Mouse (Mus musculus) olfactory bulb, adult 2 months (tissue): ENCODE data around the gene Grasp. TPM values are rescaled to one million over a fixed set of nuclear protein-coding genes. Genes with fewer than 3 reads are reported as not detected.

Experiments used
- H3K27ac ChIP-seq: fragments of 200-500 bp; 2 replicates; pipeline ENCODE4 v1.5.1; 2012; ENCODE audit warnings: low read depth, low read length; ENCODE audit not compliant: insufficient read depth
- H3K4me1 ChIP-seq: fragments of 200-500 bp; 2 replicates; pipeline ENCODE4 v1.6.1; 2012; ENCODE audit warnings: low read length; ENCODE audit not compliant: control insufficient read depth, insufficient read depth
- H3K4me3 ChIP-seq: fragments of 200-500 bp; 2 replicates; pipeline ENCODE4 v1.5.1; 2012; ENCODE audit warnings: mild to moderate bottlenecking, low read depth, low read length, moderate library complexity; ENCODE audit not compliant: insufficient read depth
- CTCF ChIP-seq: fragments of 200-500 bp; IDR thresholded peaks from 2 replicates; pipeline ENCODE4 v1.5.1; 2012; ENCODE audit warnings: low read depth, mild to moderate bottlenecking, low read length, moderate library complexity; ENCODE audit not compliant: insufficient read depth
- POLR2A ChIP-seq: fragments of 200-500 bp; IDR thresholded peaks from 2 replicates; pipeline ENCODE4 v1.6.1; 2012; ENCODE audit warnings: mild to moderate bottlenecking, low read depth, low read length, moderate library complexity; ENCODE audit not compliant: insufficient read depth
- WGBS: fragments of 180-500 bp; shearing (Covaris S2); methylation state at CpG from one replicate; pipeline ENCODE4 v1.1.7; 2018; 5-methylcytosine and 5-hydroxymethylcytosine counted together
- polyA plus RNA-seq: library from polyadenylated mRNA; stranded (reverse); fragments of >200 nt; gene quantifications from 2 replicates; pipeline ENCODE4 v1.2.4, GENCODE M21; 2012; ENCODE audit warnings: low replicate concordance; ENCODE audit not compliant: missing spikeins, insufficient read depth, insufficient read length

Grasp gene
- polyA plus RNA-seq, 1 experiment, result not detected

- TF ChIP-seq POLR2A, result no peak
- TF ChIP-seq CTCF, result no peak
- WGBS, result 44% methylated on average over 13 of the region's 13 CpGs
- peak overlapping the region; percentile 92 for H3K4me3 ChIP-seq
- H3K27ac ChIP-seq, result peak overlapping the region; percentile 31
- peaks cover 50% of the 10 kb centered on the region for H3K4me1 ChIP-seq
Measured at GRCm38 (mm10) chr15:101222897-101223482, 998 bp upstream of the Grasp start.

DNA sequence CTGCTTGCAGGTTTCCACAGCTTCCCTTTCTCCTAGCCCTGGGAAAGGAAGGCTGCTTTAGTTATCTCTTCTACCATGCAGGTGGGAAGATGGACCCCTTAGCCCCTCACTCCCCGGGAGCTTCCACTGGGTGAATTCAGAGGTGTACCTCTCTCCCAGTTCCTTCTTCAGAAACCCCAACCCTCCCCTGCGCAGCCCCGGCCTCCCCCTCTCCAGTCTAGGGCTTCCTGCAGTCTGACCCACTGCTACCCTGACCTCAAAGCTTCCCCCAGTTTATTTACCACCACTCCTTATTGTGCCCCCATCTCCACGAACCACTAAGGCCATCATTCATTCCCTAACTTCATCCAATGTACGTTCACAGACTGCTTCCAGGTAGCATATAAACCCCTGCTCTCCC is 392 bp upstream of the Grasp start:
- Histone ChIP-seq H3K27ac (peak overlapping the region; percentile 23; the same call in 1 of the 2 replicates), H3K4me3 (peak overlapping the region; percentile 92), H3K4me1 (peaks cover 56% of the 10 kb centered on the region)
- TF ChIP-seq CTCF (no peak), POLR2A (no peak)
- WGBS, result 15% methylated on average over 5 of the region's 5 CpGs

DNA sequence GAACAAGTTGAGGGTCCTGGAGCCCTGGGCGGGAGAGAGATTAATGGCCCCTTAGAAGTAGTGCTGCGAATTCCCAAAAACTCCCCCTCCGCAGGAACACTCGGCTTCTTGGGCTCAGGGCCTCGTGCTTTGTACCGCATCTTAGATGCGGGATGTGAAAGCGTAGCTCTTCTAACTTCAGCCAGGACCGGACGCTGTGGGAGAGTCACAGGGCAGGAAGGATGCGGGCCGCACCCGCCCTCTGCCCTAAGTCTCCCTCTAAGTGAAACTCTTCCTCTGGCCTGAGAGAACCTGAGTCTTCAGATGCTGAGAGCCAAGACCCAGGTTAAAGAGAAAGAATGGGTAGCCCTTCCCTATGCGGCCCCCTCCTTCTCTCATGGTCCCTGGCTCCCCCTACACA is 989 bp downstream of the Grasp start:
- WGBS, result 12% methylated on average over 14 of the region's 14 CpGs
- Histone ChIP-seq H3K4me3 (peak overlapping the region; percentile 92), H3K4me1 (peaks cover 66% of the 10 kb centered on the region), H3K27ac (peak overlapping the region; percentile 87)
- no peak for TF ChIP-seq POLR2A
- TF ChIP-seq CTCF, result no peak

DNA sequence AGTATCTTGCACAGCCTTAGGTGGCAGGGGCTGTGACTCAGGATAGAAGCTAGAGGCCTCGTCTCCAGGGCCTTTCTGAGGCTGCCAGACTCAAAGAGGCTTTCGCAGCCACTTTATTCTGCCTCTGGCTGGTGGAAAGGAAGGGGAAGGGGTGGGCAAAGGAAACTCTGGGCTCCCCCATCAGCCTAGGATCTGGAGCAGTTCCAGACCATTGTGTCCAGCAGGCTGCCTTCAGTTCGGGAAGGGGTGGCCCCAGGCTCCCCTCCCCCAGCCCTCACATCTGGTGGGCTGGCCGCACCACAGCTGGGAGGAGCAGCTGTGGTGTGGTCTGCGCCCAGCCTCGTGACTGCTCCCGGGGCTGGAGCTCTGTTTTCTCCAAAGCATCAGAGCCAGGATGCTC is 4.0 kb downstream of the Grasp start:
- no peak overlapping the region for H3K27ac ChIP-seq
- no peak overlapping the region for H3K4me3 ChIP-seq
- 32% methylated on average over 7 of the region's 7 CpGs for WGBS
- peaks cover 63% of the 10 kb centered on the region for H3K4me1 ChIP-seq
- TF ChIP-seq POLR2A (no peak), CTCF (no peak)

GRCm38 (mm10) chr15:101228866-101229590 is 5.0 kb downstream of the Grasp start:
- WGBS, result 85% methylated on average over 21 of the region's 21 CpGs
- H3K27ac ChIP-seq, result no peak overlapping the region
- TF ChIP-seq CTCF (no peak), POLR2A (no peak)

GRCm38 (mm10) chr15:101230503-101230902 is 6.5 kb downstream of the Grasp start:
- H3K4me3 ChIP-seq, result no peak overlapping the region
- WGBS, result 97% methylated on average over 19 of the region's 19 CpGs
- TF ChIP-seq POLR2A (no peak), CTCF (no peak)
- peaks cover 66% of the 10 kb centered on the region for H3K4me1 ChIP-seq
- no peak overlapping the region for H3K27ac ChIP-seq

More at GRCm38 (mm10) chr15:101228866-101229590, 5.0 kb downstream of the Grasp start:
- Histone ChIP-seq H3K4me1 (peaks cover 62% of the 10 kb centered on the region), H3K4me3 (no peak overlapping the region)

DNA sequence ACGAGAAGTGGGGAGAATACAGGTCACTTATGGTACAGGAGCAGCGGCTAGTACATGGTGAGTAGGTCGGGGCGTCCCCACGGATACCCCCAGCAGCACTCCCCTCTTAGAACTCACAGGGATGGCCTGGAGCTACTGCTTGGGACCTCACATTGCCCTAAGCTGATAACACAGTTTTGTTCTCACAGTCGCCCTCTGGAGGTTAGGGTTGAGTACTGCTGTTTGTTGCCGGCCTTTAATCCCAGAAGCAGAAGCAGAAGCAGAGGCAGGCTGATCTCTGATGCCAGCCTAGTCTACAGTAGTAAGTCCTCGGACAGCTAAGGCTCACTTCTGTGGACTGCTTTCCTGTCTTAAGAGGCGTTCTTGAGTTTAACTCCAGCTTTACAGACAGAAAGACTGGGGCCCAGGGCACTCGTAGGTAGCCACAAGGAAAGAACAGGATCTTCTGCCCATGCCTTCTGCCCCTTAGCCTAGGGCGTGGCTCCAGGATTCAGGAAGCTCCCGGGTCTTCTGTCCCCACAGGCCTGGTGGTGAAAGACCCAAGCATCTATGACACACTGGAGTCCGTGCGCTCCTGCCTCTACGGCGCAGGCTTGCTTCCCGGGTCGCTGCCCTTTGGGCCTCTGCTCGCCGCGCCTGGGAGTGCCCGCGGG is 7.1 kb downstream of the Grasp start:
- TF ChIP-seq CTCF, result no peak
- no peak for TF ChIP-seq POLR2A
- 84% methylated on average over 23 of the region's 23 CpGs for WGBS
- H3K27ac ChIP-seq, result no peak overlapping the region
- peaks cover 72% of the 10 kb centered on the region for H3K4me1 ChIP-seq
- H3K4me3 ChIP-seq, result no peak overlapping the region

DNA sequence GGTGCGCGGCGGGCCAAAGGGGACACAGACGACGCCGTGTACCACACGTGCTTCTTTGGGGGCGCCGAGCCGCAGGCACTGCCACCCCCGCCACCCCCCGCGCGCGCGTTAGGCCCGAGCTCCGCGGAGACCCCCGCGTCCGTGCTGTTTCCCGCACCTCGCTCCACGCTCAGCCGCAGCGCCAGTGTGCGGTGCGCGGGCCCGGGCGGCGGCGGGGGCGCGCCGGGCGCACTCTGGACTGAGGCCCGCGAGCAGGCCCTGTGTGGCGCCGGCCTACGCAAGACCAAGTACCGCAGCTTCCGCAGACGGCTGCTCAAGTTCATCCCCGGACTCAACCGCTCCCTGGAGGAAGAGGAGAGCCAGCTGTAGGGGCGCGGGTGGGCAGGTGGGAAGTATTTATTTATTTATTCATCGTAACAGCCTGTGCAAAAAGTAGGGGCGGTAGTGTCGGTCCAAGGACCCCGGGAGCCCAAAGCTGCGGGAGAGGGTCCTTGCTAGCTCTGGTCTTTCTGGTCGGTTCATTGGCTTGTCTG is 7.7 kb downstream of the Grasp start:
- Histone ChIP-seq H3K27ac (peak overlapping the region; percentile 28; the same call in 1 of the 2 replicates), H3K4me1 (peaks cover 72% of the 10 kb centered on the region), H3K4me3 (no peak overlapping the region)
- WGBS, result 77% methylated on average over 56 of the region's 56 CpGs
- TF ChIP-seq POLR2A (no peak), CTCF (no peak)

DNA sequence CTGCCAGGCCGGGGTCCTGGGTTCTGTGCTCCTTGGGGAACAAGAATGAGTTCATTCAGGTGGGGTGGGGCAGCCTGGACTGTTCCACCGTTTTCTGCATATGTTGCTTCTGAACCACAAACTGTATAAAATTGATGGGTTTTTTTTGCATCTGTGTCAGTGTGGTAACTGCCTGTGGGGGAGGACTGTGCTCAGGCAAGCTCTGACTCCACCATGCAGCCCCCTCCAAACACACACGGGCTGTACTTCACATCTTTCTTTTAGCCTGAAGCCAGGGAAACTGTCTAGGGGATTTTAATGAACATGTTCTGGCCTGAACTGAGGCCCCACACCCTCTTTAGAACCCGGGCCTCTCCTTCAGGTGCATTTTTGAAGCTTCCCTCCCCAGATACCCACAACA is 8.6 kb downstream of the Grasp start:
- Histone ChIP-seq H3K4me1 (peaks cover 65% of the 10 kb centered on the region), H3K27ac (peak overlapping the region; percentile 29; the same call in 1 of the 2 replicates), H3K4me3 (no peak overlapping the region)
- 61% methylated on average over 4 of the region's 4 CpGs for WGBS
- no peak for TF ChIP-seq POLR2A
- no peak for TF ChIP-seq CTCF
